Mouse (Mus musculus): ENCODE data around the gene Arid1a.

The Arid1a gene

GRCm38 (mm10) chr4:133735282-133735681 is 21.3 kb downstream of the Arid1a start:
- DNase-seq (ENCODE audit: low read depth, low spot score): no peak

GRCm38 (mm10) chr4:133730122-133730521 is 26.4 kb downstream of the Arid1a start:
- no peak for DNase-seq (ENCODE audit: low read depth, low spot score)

GRCm38 (mm10) chr4:133729541-133730093 is 27.0 kb downstream of the Arid1a start:
- peak; percentile 82 for DNase-seq (ENCODE audit: low read depth, low spot score)

- no peak for DNase-seq (ENCODE audit: low read depth, low spot score)
These were observed 27.6 kb downstream of the Arid1a start for GRCm38 (mm10) chr4:133729007-133729406.

GRCm38 (mm10) chr4:133728256-133728655 is 28.3 kb downstream of the Arid1a start:
- DNase-seq (ENCODE audit: low read depth, low spot score): no peak

GRCm38 (mm10) chr4:133725706-133726105 is 30.9 kb downstream of the Arid1a start:
- no peak for DNase-seq (ENCODE audit: low read depth, low spot score)

GRCm38 (mm10) chr4:133719791-133720190 is 36.8 kb downstream of the Arid1a start:
- DNase-seq (ENCODE audit: low read depth, low spot score): no peak

- no peak for DNase-seq (ENCODE audit: low read depth, low spot score)
These were observed 43.8 kb downstream of the Arid1a start for GRCm38 (mm10) chr4:133712755-133713154.

- no peak for DNase-seq (ENCODE audit: low read depth, low spot score)
These were observed 45.1 kb downstream of the Arid1a start for GRCm38 (mm10) chr4:133711307-133712076.

- no peak for DNase-seq (ENCODE audit: low read depth, low spot score)
These were observed 47.2 kb downstream of the Arid1a start for GRCm38 (mm10) chr4:133709395-133709794.

GRCm38 (mm10) chr4:133707464-133707863 is 49.1 kb downstream of the Arid1a start:
- DNase-seq (ENCODE audit: low read depth, low spot score): no peak

- DNase-seq (ENCODE audit: low read depth, low spot score): no peak
These were observed 49.6 kb downstream of the Arid1a start for GRCm38 (mm10) chr4:133706956-133707355.

GRCm38 (mm10) chr4:133705062-133705461 is 51.5 kb downstream of the Arid1a start:
- no peak for DNase-seq (ENCODE audit: low read depth, low spot score)

- peak; percentile 20 for DNase-seq (ENCODE audit: low read depth, low spot score)
These were observed 55.6 kb downstream of the Arid1a start for GRCm38 (mm10) chr4:133700905-133701368.

- no peak for DNase-seq (ENCODE audit: low read depth, low spot score)
These were observed 61.2 kb downstream of the Arid1a start for GRCm38 (mm10) chr4:133695363-133695762.

- DNase-seq (ENCODE audit: low read depth, low spot score): no peak
These were observed 66.3 kb downstream of the Arid1a start for GRCm38 (mm10) chr4:133690252-133690651.

- DNase-seq (ENCODE audit: low read depth, low spot score): no peak
These were observed 68.0 kb downstream of the Arid1a start for GRCm38 (mm10) chr4:133688417-133689067.

- no peak for DNase-seq (ENCODE audit: low read depth, low spot score)
These were observed 69.4 kb downstream of the Arid1a start for GRCm38 (mm10) chr4:133687126-133687525.

GRCm38 (mm10) chr4:133686512-133686911 is 70.1 kb downstream of the Arid1a start:
- no peak for DNase-seq (ENCODE audit: low read depth, low spot score)

GRCm38 (mm10) chr4:133680206-133680786 is 76.3 kb downstream of the Arid1a start:
- no peak for DNase-seq (ENCODE audit: low read depth, low spot score)

GRCm38 (mm10) chr4:133679629-133680028 is 76.9 kb downstream of the Arid1a start:
- DNase-seq (ENCODE audit: low read depth, low spot score): no peak

GRCm38 (mm10) chr4:133677266-133677665 is 79.3 kb downstream of the Arid1a start:
- DNase-seq (ENCODE audit: low read depth, low spot score): no peak

Data from brain, embryonic 18.5 days (tissue).